Mouse (Mus musculus) heart, postnatal 0 days (tissue): ENCODE results near the gene Dnajb11.

Experiments used
- CTCF ChIP-seq: IDR thresholded peaks from 2 replicates; pipeline ENCODE4 v1.5.1; 2016; ENCODE audit warnings: antibody characterized with exemption, control low read depth, low read depth
- EP300 ChIP-seq: IDR thresholded peaks from 2 replicates; pipeline ENCODE4 v1.6.1; 2016; ENCODE audit warnings: antibody characterized with exemption, low read depth

GRCm38 (mm10) chr16:22845481-22845880 lies 12.2 kb upstream of the Dnajb11 start:
- no peak for TF ChIP-seq EP300
- no peak for TF ChIP-seq CTCF
